Mouse (Mus musculus) midbrain, embryonic 15.5 days (tissue): ENCODE results near the gene Rhox2c. TPM values are rescaled to one million over a fixed set of nuclear protein-coding genes. Genes with fewer than 3 reads are reported as not detected.
"Not testable (repeated sequence)": the region's sequence is repeated elsewhere in the genome, so short reads cannot be mapped to it uniquely, and the experiment has no call there.

Source experiments
- ATAC-seq: fragments of 200-750 bp; cut with Nextera tagmentation; replicated peaks from 2 replicates; pipeline ENCODE4 v1.8.0; 2017; ENCODE audit warnings: moderate TSS enrichment
- H3K27ac ChIP-seq: fragments of 300-500 bp; sonication (generic); 2 replicates; pipeline ENCODE4 v1.5.1; 2015; ENCODE audit warnings: mild to moderate bottlenecking, inconsistent platforms
- H3K27me3 ChIP-seq: fragments of 300-500 bp; sonication (generic); replicated peaks from 2 replicates; pipeline ENCODE4 v1.6.1; 2015; ENCODE audit warnings: inconsistent platforms
- H3K36me3 ChIP-seq: fragments of 300-500 bp; sonication (generic); replicated peaks from 2 replicates; pipeline ENCODE4 v1.6.1; 2015; ENCODE audit warnings: inconsistent platforms
- H3K4me1 ChIP-seq: fragments of 300-500 bp; sonication (generic); 2 replicates; pipeline ENCODE4 v1.6.1; 2015; ENCODE audit warnings: inconsistent platforms
- H3K4me2 ChIP-seq: fragments of 300-500 bp; sonication (generic); 2 replicates; pipeline ENCODE4 v1.6.1; 2015; ENCODE audit warnings: inconsistent platforms, mild to moderate bottlenecking, moderate library complexity
- H3K4me3 ChIP-seq: fragments of 300-500 bp; sonication (generic); 2 replicates; pipeline ENCODE4 v1.5.1; 2015; ENCODE audit warnings: mild to moderate bottlenecking, inconsistent platforms
- H3K9ac ChIP-seq: fragments of 300-500 bp; sonication (generic); 2 replicates; pipeline ENCODE4 v1.6.1; 2015; ENCODE audit warnings: mild to moderate bottlenecking, inconsistent platforms
- H3K9me3 ChIP-seq: fragments of 300-500 bp; sonication (generic); 2 replicates; pipeline ENCODE4 v1.6.1; 2016; ENCODE audit warnings: inconsistent platforms
- WGBS: fragments of 180-500 bp; shearing (Covaris S2); methylation state at CpG from one replicate; pipeline ENCODE4 v1.1.7; 2015; ENCODE audit warnings: mixed read lengths; 5-methylcytosine and 5-hydroxymethylcytosine counted together
- polyA plus RNA-seq: library from polyadenylated mRNA; unstranded; fragments of >200 nt; fragmentation: Nextera tagmentation; extraction: Ambion mirVana; gene quantifications from 2 replicates; pipeline ENCODE4 v1.2.1, GENCODE M21; 2015

The Rhox2c gene
- polyA plus RNA-seq = not detected in 2 replicates

DNA sequence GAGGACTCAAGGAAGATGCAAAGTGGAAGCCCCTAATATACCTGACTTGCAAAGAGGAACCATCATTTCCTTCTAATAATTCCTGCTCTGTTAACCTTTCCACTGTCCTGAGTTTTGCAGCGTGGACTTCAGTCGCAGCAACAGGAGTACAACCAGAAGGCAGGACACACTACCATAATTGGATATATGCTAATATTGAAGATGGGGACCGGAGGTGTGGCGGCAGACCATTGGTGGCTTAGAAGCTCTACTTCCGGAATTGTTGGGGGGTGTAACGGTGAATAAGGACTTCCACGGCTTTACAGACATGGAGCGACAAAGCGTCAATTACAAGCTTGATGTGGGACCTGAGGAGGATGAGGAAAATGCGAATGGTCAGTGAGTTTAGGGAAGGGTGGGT lies at the start of gene Rhox2c:
TSS of gene Rhox2c (plus strand) at position 301 of the 400 bp plus-strand sequence.
- not testable (repeated sequence) for H3K9ac ChIP-seq, H3K4me1 ChIP-seq, H3K27ac ChIP-seq, H3K4me2 ChIP-seq, ATAC-seq, H3K4me3 ChIP-seq, H3K9me3 ChIP-seq, H3K36me3 ChIP-seq, H3K27me3 ChIP-seq
- 95% methylated on average over 8 of the region's 10 CpGs for WGBS

DNA sequence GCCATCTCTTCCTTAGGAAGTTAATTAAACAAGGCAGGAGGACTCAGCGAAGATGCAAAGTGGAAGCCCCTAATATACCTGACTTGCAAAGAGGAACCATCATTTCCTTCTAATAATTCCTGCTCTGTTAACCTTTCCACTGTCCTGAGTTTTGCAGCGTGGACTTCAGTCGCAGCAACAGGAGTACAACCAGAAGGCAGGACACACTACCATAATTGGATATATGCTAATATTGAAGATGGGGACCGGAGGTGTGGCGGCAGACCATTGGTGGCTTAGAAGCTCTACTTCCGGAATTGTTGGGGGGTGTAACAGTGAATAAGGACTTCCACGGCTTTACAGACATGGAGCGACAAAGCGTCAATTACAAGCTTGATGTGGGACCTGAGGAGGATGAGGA lies 41.7 kb upstream of the Rhox2c start, which contains the start of gene Rhox2b:
TSS of gene Rhox2b (plus strand) at position 301 of the 400 bp plus-strand sequence.
- H3K9me3 ChIP-seq, ATAC-seq: not testable (repeated sequence)
- no CpG with 5 or more reads among the region's 9 CpGs for WGBS

DNA sequence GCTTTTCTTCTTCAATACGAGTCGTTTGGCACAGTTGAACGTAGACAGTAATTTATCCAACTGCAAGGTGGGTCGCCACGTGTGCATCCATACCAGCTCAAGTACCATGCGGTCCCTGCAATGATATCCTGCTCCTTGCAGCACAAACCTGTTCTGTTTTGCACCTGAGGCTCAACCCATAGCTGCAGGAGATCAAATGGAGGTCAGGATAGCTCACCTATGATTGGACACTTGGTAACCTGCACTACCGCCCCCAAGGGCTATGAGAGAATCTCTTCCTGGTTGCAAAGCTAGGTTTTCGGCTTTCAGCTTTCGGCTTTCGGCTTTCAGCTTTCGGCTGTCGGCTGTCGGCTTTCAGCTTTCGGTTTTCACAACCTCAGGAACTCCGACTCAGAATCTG lies 21.3 kb upstream of the Rhox2c start, which contains the start of gene Rhox4b:
TSS of gene Rhox4b (plus strand) at position 301 of the 400 bp plus-strand sequence.
- not testable (repeated sequence) for H3K27ac ChIP-seq, H3K4me3 ChIP-seq, H3K9me3 ChIP-seq, ATAC-seq, H3K4me1 ChIP-seq, H3K36me3 ChIP-seq, H3K9ac ChIP-seq, H3K27me3 ChIP-seq, H3K4me2 ChIP-seq
- WGBS = 94% methylated on average over 14 of the region's 15 CpGs

More for the DNA sequence above, 41.7 kb upstream of the Rhox2c start, which contains the start of gene Rhox2b:
- not testable (repeated sequence) for H3K4me3 ChIP-seq, H3K27ac ChIP-seq, H3K27me3 ChIP-seq, H3K9ac ChIP-seq, H3K36me3 ChIP-seq, H3K4me2 ChIP-seq, H3K4me1 ChIP-seq

DNA sequence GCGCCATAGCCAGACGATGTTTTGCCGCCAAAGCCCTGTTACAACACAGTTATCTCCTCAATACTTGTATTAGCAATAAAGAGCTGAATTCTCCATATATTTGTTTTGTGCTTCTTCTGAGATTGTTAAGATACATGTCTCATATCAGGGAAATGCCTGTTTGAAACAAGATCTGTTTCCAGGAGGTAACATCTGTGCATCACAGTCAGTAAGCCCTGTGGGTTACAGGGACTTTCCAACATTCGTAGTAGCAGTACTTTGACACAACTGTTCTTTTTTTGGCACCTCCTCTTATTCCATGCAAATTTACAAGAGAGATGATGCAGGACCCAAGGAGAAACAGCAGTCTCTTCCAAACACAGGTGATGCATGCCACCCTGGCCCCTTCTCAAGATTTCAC lies 4.8 kb downstream of the Rhox2c start, which contains the start of gene Rhox3c:
TSS of gene Rhox3c (plus strand) at position 301 of the 400 bp plus-strand sequence.
- H3K4me3 ChIP-seq, H3K9ac ChIP-seq, H3K4me2 ChIP-seq, H3K27me3 ChIP-seq, H3K4me1 ChIP-seq, H3K9me3 ChIP-seq, ATAC-seq, H3K27ac ChIP-seq, H3K36me3 ChIP-seq: not testable (repeated sequence)
- 93% methylated on average over 3 of the region's 4 CpGs for WGBS

DNA sequence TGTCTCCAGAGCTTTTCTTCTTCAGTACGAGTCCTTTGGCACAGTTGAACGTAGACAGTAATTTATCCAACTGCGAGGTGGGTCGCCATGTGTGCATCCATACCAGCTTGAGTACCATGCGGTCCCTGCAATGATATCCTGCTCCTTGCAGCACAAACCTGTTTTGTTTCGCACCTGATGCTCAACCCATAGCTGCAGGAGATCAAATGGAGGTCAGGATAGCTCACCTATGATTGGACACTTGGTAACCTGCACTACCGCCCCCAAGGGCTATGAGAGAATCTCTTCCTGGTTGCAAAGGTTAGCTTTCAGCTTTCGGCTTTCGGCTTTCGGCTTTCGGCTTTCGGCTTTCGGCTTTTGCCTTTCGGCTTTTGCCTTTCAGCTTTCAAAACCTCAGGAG lies 26.6 kb downstream of the Rhox2c start, which contains the start of gene Rhox4c:
TSS of gene Rhox4c (plus strand) at position 301 of the 400 bp plus-strand sequence.
- H3K4me2 ChIP-seq, H3K9ac ChIP-seq, H3K36me3 ChIP-seq, ATAC-seq, H3K4me1 ChIP-seq, H3K27me3 ChIP-seq, H3K4me3 ChIP-seq, H3K27ac ChIP-seq, H3K9me3 ChIP-seq: not testable (repeated sequence)
- WGBS = 94% methylated on average over 14 of the region's 14 CpGs

DNA sequence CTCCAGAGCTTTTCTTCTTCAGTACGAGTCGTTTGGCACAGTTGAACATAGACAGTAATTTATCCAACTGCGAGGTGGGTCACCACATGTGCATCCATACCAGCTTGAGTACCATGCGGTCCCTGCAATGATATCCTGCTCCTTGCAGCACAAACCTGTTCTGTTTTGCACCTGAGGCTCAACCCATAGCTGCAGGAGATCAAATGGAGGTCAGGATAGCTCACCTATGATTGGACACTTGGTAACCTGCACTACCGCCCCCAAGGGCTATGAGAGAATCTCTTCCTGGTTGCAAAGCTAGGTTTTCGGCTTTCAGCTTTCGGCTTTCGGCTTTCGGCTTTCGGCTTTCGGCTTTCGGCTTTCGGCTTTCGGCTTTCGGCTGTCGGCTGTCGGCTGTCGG lies 60.6 kb downstream of the Rhox2c start, which contains the start of gene Rhox4d:
TSS of gene Rhox4d (plus strand) at position 301 of the 400 bp plus-strand sequence.
- H3K4me3 ChIP-seq, ATAC-seq, H3K27ac ChIP-seq, H3K36me3 ChIP-seq, H3K4me1 ChIP-seq, H3K9me3 ChIP-seq, H3K27me3 ChIP-seq, H3K4me2 ChIP-seq, H3K9ac ChIP-seq: not testable (repeated sequence)
- WGBS = 93% methylated on average over 17 of the region's 18 CpGs

Other genes with a start within 250 kb of the Rhox2c start
- gene Gm9, start 242.6 kb upstream of the Rhox2c start, polyA plus RNA-seq = not detected in 2 replicates
- gene Rhox1, start 231.4 kb upstream of the Rhox2c start, polyA plus RNA-seq = not detected in 2 replicates
- gene Rhox2a, start 208.7 kb upstream of the Rhox2c start, polyA plus RNA-seq = not detected in 2 replicates
- not detected in 2 replicates for gene Rhox3a, start 203.8 kb upstream of the Rhox2c start, polyA plus RNA-seq
- not detected in 2 replicates for gene Rhox4a, start 188.3 kb upstream of the Rhox2c start, polyA plus RNA-seq
- not detected in 2 replicates for gene Rhox3a2, start 73.7 kb upstream of the Rhox2c start, polyA plus RNA-seq
- not detected in 2 replicates for gene Rhox4a2, start 62.8 kb upstream of the Rhox2c start, polyA plus RNA-seq
- not detected in 2 replicates for gene Rhox2b, start 41.6 kb upstream of the Rhox2c start, polyA plus RNA-seq
- not detected in 2 replicates for gene Rhox4b, start 21.2 kb upstream of the Rhox2c start, polyA plus RNA-seq
- not detected in 2 replicates for gene Rhox3c, start 4.9 kb downstream of the Rhox2c start, polyA plus RNA-seq
- not detected in 2 replicates for gene Rhox4c, start 26.7 kb downstream of the Rhox2c start, polyA plus RNA-seq
- not detected in 2 replicates for gene Rhox2d, start 39.7 kb downstream of the Rhox2c start, polyA plus RNA-seq
- gene Rhox4d, start 60.7 kb downstream of the Rhox2c start, polyA plus RNA-seq = not detected in 2 replicates
- gene Rhox2e, start 76.8 kb downstream of the Rhox2c start, polyA plus RNA-seq = not detected in 2 replicates
- not detected in 2 replicates for gene Rhox3e, start 88.3 kb downstream of the Rhox2c start, polyA plus RNA-seq
- not detected in 2 replicates for gene Rhox4e, start 103.7 kb downstream of the Rhox2c start, polyA plus RNA-seq
- gene Rhox2f, start 117.7 kb downstream of the Rhox2c start, polyA plus RNA-seq = not detected in 2 replicates
- not detected in 2 replicates for gene Rhox3f, start 127.3 kb downstream of the Rhox2c start, polyA plus RNA-seq
- not detected in 2 replicates for gene Rhox4f, start 154.0 kb downstream of the Rhox2c start, polyA plus RNA-seq
- gene Rhox3g, start 174.9 kb downstream of the Rhox2c start, polyA plus RNA-seq = not detected in 2 replicates
- not detected in 2 replicates for gene Rhox2g, start 189.8 kb downstream of the Rhox2c start, polyA plus RNA-seq
- not detected in 2 replicates for gene Rhox4g, start 197.6 kb downstream of the Rhox2c start, polyA plus RNA-seq
- gene Rhox3h, start 215.1 kb downstream of the Rhox2c start, polyA plus RNA-seq = not detected in 2 replicates
- gene Rhox2h, start 219.6 kb downstream of the Rhox2c start, polyA plus RNA-seq = not detected in 2 replicates